Mouse (Mus musculus): Measurements from ENCODE around the gene Actb. TPM values are rescaled to one million over a fixed set of nuclear protein-coding genes. Genes with fewer than 3 reads are reported as not detected.
A peak's percentile ranks its signal among the peaks of the same experiment; 100 is the strongest.

The Actb gene
- polyA plus RNA-seq, 1 experiment from 2014 or later = 5,943 TPM

GRCm38 (mm10) chr5:142873718-142874117 lies 32.8 kb downstream of the Actb start:
- H3K36me3 ChIP-seq = peaks cover 35% of the 10 kb centered on the region
- peaks cover 11% of the 10 kb centered on the region for H3K4me1 ChIP-seq (replicated peaks)
- ATAC-seq (replicated peaks; ENCODE audit: insufficient number of reproducible peaks, insufficient read depth, low FRiP score, low read depth) = no peak
- no peak overlapping the region for H3K4me2 ChIP-seq
- H3K27me3 ChIP-seq = no peaks in the 10 kb centered on the region
- H3K9ac ChIP-seq = no peak overlapping the region
- H3K4me3 ChIP-seq = no peak overlapping the region
- H3K27ac ChIP-seq = no peak overlapping the region
- H3K9me3 ChIP-seq (replicated peaks) = no peaks in the 10 kb centered on the region
- WGBS = 89% methylated on average over 7 of the region's 7 CpGs

- H3K4me2 ChIP-seq = no peak overlapping the region
- H3K9me3 ChIP-seq (replicated peaks) = no peaks in the 10 kb centered on the region
- 62% methylated on average over 12 of the region's 12 CpGs for WGBS
- H3K4me1 ChIP-seq (replicated peaks) = peaks cover 7% of the 10 kb centered on the region; the same call in 1 of the 2 replicates
- H3K27ac ChIP-seq = no peak overlapping the region
- peaks cover 32% of the 10 kb centered on the region for H3K36me3 ChIP-seq
- no peaks in the 10 kb centered on the region for H3K27me3 ChIP-seq
- ATAC-seq (replicated peaks; ENCODE audit: insufficient number of reproducible peaks, insufficient read depth, low FRiP score, low read depth) = no peak
- H3K4me3 ChIP-seq = no peak overlapping the region
- no peak overlapping the region for H3K9ac ChIP-seq
These were observed 34.8 kb downstream of the Actb start for GRCm38 (mm10) chr5:142871765-142872164.

- no peak overlapping the region for H3K4me2 ChIP-seq
- H3K36me3 ChIP-seq = peaks cover 19% of the 10 kb centered on the region
- H3K9me3 ChIP-seq (replicated peaks) = no peaks in the 10 kb centered on the region
- no peak overlapping the region for H3K4me3 ChIP-seq
- no peak overlapping the region for H3K9ac ChIP-seq
- ATAC-seq (replicated peaks; ENCODE audit: insufficient number of reproducible peaks, insufficient read depth, low FRiP score, low read depth) = no peak
- H3K27ac ChIP-seq = no peak overlapping the region
- H3K27me3 ChIP-seq = no peaks in the 10 kb centered on the region
- H3K4me1 ChIP-seq (replicated peaks) = peaks cover 7% of the 10 kb centered on the region; the same call in 1 of the 2 replicates
- 75% methylated on average over 13 of the region's 13 CpGs for WGBS
These were observed 37.1 kb downstream of the Actb start for GRCm38 (mm10) chr5:142869463-142869862.

GRCm38 (mm10) chr5:142857763-142858229 lies 48.8 kb downstream of the Actb start:
- Histone ChIP-seq H3K9ac (no peak overlapping the region), H3K27me3 (no peaks in the 10 kb centered on the region), H3K9me3 (replicated peaks) (no peaks in the 10 kb centered on the region), H3K4me1 (replicated peaks) (peaks cover 9% of the 10 kb centered on the region; the same call in 1 of the 2 replicates), H3K4me2 (0 out of 2 replicates have a peak overlapping the region, but pooled peaks have one; percentile 10), H3K36me3 (no peaks in the 10 kb centered on the region), H3K4me3 (no peak overlapping the region), H3K27ac (no peak overlapping the region)
- WGBS = 39% methylated on average over 16 of the region's 16 CpGs
- ATAC-seq (replicated peaks; ENCODE audit: insufficient number of reproducible peaks, insufficient read depth, low FRiP score, low read depth) = no peak

- Histone ChIP-seq H3K9ac (no peak overlapping the region), H3K4me3 (no peak overlapping the region), H3K4me1 (replicated peaks) (0 out of 2 replicates have a peak, but pooled peaks cover 4% of the 10 kb centered on the region), H3K27ac (no peak overlapping the region), H3K36me3 (no peaks in the 10 kb centered on the region), H3K27me3 (no peaks in the 10 kb centered on the region), H3K4me2 (no peak overlapping the region), H3K9me3 (replicated peaks) (no peaks in the 10 kb centered on the region)
- 73% methylated on average over 4 of the region's 4 CpGs for WGBS
- ATAC-seq (replicated peaks; ENCODE audit: insufficient number of reproducible peaks, insufficient read depth, low FRiP score, low read depth) = no peak
These were observed 50.1 kb downstream of the Actb start for GRCm38 (mm10) chr5:142856408-142856807.

- H3K36me3 ChIP-seq = no peaks in the 10 kb centered on the region
- no peak overlapping the region for H3K4me3 ChIP-seq
- 75% methylated on average over 10 of the region's 10 CpGs for WGBS
- H3K4me2 ChIP-seq = no peak overlapping the region
- no peaks in the 10 kb centered on the region for H3K9me3 ChIP-seq (replicated peaks)
- ATAC-seq (replicated peaks; ENCODE audit: insufficient number of reproducible peaks, insufficient read depth, low FRiP score, low read depth) = no peak
- no peaks in the 10 kb centered on the region for H3K27me3 ChIP-seq
- H3K4me1 ChIP-seq (replicated peaks) = 0 out of 2 replicates have a peak, but pooled peaks cover 4% of the 10 kb centered on the region
- H3K9ac ChIP-seq = no peak overlapping the region
- no peak overlapping the region for H3K27ac ChIP-seq
These were observed 51.7 kb downstream of the Actb start for GRCm38 (mm10) chr5:142854877-142855276.

- 60% methylated on average over 6 of the region's 6 CpGs for WGBS
These were observed 53.0 kb downstream of the Actb start for GRCm38 (mm10) chr5:142853585-142853984.

More at GRCm38 (mm10) chr5:142853585-142853984, 53.0 kb downstream of the Actb start:
- Histone ChIP-seq H3K36me3 (no peaks in the 10 kb centered on the region), H3K4me2 (no peak overlapping the region), H3K27ac (no peak overlapping the region), H3K27me3 (no peaks in the 10 kb centered on the region), H3K4me3 (no peak overlapping the region), H3K9me3 (replicated peaks) (no peaks in the 10 kb centered on the region), H3K9ac (no peak overlapping the region), H3K4me1 (replicated peaks) (0 out of 2 replicates have a peak, but pooled peaks cover 4% of the 10 kb centered on the region)
- ATAC-seq (replicated peaks; ENCODE audit: insufficient number of reproducible peaks, insufficient read depth, low FRiP score, low read depth) = no peak

Other genes starting within 250 kb of the Actb start
- 1.1 and 1.9 TPM in 2 replicates for gene Slc29a4, start 214.2 kb downstream of the Actb start, polyA plus RNA-seq (2015; fragmentation: Nextera tagmentation; extraction: Ambion mirVana)
- gene Tnrc18, start 89.1 kb downstream of the Actb start, polyA plus RNA-seq (2015; fragmentation: Nextera tagmentation; extraction: Ambion mirVana) = 17.1 and 24.2 TPM in 2 replicates
- gene Fbxl18, start 11.3 kb downstream of the Actb start, polyA plus RNA-seq (2015; fragmentation: Nextera tagmentation; extraction: Ambion mirVana) = 7.7 and 9.9 TPM in 2 replicates
- gene Fscn1, start 53.6 kb upstream of the Actb start, polyA plus RNA-seq (2015; fragmentation: Nextera tagmentation; extraction: Ambion mirVana) = 108 and 137 TPM in 2 replicates
- 23.9 and 27.5 TPM in 2 replicates for gene Rnf216, start 206.2 kb upstream of the Actb start, polyA plus RNA-seq (2015; fragmentation: Nextera tagmentation; extraction: Ambion mirVana)
- gene Olfr718-ps1, start 240.8 kb upstream of the Actb start, polyA plus RNA-seq (2015; fragmentation: Nextera tagmentation; extraction: Ambion mirVana) = not detected in 2 replicates